Mouse (Mus musculus) hematopoietic stem cell, adult 5-6 weeks (primary cell): ENCODE measurements around the gene Frmd8. TPM values are rescaled to one million over a fixed set of nuclear protein-coding genes. Genes with fewer than 3 reads are reported as not detected.
A peak's percentile ranks its signal among the peaks of the same experiment; 100 is the strongest.

ENCODE experiments used
- ATAC-seq, 2 experiments: fragments of 125-278 bp in 1 of 2; replicated peaks in 1 of 2; 2 replicates each; pipeline ENCODE4 v1.8.0; 2016 to 2017; ENCODE audit warnings: inconsistent platforms in 2 of 2, mild to moderate bottlenecking in 2 of 2, moderate number of reproducible peaks in 2 of 2, low read depth in 1 of 2, moderate TSS enrichment in 1 of 2; ENCODE audit not compliant: low FRiP score in 2 of 2, poor library complexity in 2 of 2, severe bottlenecking in 2 of 2, insufficient read depth in 1 of 2, low TSS enrichment in 1 of 2
- total RNA-seq: library from RNA; stranded (forward); fragments of 172-1452, 232-1000 nt; gene quantifications from 2 replicates; pipeline ENCODE4 v1.2.3, GENCODE M21; 2017

Frmd8 gene
- total RNA-seq, 1 experiment from 2014 or later = 26.4 TPM

DNA sequence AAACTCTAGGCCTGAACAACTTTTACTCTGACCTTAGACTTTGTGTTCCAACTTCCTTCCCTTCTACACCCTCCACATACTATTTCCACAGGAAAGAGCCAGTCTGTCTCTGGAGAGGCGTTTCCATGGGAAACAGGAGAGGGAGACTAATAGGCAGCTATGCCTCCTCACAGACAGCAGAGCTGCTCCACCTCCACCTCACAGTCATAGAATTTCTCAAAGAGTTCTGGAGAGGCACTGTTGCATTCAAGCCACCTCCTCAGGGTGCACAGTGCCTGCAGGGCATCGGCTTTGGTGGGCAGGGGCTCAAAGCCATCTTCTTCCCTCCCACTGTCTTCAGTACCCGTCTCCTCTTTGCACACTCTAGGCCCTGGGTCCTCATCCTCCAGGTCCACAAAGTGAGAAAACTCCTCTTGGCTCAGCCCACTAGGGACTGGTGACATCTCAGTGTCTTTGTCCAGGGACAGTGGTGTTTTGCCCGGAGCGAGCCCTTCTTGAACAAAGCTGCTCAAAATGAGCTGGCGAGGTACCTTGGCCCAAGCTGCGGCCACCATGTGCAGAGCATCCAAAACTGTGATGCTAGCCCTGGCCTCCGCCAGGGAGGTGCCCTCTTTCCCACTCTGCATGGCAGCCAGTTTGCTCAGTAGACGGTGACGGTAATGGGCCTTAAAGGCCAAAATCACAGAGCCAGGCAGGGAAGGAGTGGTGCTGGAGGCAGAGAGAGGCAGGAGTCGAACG is 16.6 kb upstream of the Frmd8 start:
- ATAC-seq = no peak

DNA sequence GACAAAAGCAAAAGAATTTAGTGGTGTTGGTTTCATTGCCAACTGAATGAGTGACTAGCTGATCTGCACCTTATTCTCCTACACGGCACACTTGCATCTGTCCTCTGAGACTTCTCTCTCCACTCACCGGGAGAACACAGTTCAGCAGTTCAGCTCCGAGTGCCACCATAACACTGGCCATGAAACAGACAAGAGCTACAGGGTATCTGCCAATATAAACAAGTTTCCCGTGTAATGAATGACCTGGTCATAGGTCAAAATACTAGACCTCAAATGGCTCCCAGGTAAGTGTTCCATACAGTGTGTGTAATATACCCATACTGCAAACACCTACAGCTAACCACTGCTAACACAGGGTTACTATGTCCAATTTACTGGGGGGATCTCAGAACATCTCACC is 14.1 kb upstream of the Frmd8 start:
- ATAC-seq = no peak

DNA sequence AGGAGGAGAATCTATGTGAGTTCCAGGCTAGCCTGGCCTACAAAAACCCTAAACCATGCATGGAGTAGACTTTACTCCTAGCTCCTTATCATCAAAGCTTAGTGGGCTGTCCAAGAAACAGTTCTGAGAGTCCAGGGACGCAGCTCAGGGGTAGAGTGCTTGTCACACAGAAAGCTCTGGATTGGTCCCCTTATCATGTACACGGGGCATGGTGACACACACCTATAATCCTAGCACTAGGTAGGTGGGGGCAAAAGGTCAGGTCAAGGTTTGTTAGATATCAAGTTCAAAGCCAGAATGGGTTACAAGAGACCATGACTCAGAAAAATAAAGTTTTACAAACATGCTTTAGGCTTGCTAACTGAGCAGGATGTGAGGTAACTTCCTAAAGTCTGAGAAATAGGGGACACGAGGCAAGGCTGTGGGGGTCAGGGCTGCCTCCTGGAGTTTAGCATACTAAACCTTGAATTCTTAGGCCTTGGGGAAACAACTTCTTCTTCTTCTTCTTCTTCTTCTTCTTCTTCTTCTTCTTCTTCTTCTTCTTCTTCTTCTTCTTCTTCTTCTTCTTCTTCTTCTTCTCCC is 12.3 kb upstream of the Frmd8 start:
- ATAC-seq = peak in 1 of 2 experiments; percentile 36; a peak in 1 of 4 replicates

DNA sequence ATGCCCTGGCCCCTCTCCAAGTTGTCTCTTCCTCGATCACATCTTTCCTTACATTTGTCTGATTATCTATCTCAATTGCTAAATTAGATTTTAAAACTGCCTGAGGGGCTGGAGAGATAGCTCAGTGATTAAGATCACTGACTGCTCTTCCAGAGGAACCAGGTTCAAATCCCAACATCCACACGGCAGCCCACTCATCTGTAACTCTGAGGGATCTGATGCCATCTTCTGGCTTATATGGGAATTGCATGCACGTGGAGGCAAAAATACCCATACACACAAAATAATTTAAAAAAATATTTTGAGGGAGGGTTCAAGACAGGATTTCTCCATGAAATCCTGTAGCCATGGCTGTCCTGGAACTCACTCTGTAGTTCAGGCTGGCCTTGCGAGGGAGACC is 10.8 kb upstream of the Frmd8 start:
- ATAC-seq = no peak

DNA sequence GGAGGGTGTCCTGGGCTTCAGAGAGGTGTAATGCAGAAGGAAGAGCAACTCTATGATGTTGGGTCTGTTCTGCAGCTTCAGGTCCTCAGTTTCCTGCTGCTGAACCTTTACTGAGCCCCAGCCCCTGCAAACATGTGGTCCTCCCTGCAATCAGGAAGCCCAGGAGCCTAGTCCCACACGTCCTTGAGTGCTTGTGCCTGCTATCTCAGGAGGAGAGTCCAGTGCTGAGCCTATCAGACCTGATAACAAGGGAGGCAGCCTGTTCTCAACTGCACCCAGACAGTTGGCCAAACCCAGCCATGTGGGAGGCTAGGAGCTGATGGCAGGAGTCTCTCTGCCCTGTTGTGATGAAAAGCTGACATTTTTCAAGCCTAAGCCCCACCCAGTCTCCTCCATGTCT is 8.9 kb upstream of the Frmd8 start:
- ATAC-seq = no peak

DNA sequence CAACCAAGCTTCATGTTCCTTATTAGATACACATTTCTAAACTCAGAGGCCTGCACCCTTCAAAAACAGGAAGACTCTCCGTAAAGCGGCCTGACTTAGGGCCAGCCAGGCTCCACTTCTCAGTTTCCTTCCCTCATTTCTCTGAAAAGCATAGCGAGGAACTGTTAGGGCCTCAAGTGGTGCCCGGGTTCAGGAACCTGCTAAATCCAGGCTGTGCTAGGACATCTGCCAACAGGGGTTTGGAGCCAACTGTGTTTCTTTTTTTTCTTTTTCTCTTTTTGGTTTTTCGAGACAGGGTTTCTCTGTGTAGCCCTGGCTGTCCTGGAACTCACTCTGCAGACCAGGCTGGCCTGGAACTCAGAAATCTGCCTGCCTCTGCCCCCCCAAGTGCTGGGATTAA is 7.0 kb upstream of the Frmd8 start:
- ATAC-seq = peak; percentile 41 to 42; a peak in 1 of 4 replicates

DNA sequence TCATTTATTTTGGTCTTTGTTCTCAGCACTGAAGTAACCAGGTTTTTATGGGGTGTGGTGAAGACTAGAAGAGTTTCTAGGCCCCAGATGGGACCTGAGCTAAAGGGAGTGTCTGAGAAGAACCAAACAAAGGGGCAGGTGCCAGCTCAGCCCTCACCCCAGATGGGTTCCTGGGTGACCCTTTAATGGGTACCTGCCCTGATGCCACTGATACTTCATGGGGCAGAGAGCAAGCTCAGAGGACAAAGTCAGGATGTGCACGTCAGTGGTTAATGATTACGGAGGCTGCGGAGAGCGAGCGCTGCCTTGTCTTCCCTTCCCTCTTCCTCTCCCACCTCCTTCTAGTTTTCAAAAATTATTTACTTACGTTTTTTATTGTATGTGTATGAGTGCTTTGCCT is 6.1 kb upstream of the Frmd8 start:
- no peak for ATAC-seq

DNA sequence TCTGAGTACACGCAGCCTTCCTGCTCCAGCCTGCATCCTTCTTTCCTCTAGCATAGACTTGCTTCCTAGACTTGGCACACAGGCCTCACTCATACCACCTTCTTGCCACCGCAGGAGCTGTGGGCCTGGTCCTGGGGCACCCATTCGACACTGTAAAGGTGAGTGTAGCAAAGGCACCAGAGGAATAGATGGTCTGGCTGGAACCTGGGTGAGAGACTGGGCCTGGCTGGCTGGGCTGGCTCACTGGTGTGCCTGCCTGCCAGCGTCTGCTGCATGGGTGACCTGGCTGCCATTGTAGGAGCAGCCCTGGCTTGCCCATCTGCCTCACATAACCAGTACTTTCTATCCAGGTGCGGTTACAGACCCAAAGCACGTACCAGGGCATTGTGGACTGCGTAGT is 4.7 kb upstream of the Frmd8 start:
- no peak for ATAC-seq

DNA sequence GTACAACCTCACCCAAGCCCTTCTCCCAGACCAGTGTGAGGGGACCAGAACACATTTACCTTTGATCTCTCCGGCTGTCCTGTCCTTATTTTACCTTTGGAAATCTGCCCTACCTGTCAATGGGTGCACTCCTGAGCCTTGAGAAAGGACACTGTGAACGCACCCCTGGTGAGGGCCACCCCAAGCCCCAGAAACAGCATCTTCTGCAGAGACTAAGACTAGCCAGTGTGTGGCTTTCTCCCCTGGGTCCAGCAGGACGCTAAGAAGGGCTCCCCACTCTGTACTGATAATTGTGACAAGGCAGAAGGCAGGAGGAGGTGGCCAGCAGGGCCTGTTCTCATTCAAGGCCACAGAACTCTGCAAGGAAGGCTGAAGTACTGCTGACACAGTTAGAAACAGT is 3.8 kb upstream of the Frmd8 start:
- no peak for ATAC-seq

DNA sequence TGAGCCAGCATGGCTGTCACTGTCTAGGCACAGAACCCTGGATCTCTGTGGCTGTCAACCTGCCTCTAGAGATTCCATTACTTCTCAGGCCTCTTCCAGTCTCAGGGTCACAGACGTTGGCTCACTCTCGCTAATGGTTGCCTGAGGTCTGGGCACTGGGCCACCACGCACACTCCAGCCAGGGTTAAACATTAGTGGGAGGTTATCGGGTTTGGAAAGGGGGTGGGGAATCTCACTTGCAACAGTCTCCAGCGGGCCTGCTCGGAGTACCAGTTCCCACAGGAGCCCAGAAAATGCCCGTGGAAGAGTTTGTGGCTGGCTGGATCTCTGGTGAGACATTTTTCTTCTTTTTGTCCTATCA is 3.3 kb upstream of the Frmd8 start:
- ATAC-seq = no peak

DNA sequence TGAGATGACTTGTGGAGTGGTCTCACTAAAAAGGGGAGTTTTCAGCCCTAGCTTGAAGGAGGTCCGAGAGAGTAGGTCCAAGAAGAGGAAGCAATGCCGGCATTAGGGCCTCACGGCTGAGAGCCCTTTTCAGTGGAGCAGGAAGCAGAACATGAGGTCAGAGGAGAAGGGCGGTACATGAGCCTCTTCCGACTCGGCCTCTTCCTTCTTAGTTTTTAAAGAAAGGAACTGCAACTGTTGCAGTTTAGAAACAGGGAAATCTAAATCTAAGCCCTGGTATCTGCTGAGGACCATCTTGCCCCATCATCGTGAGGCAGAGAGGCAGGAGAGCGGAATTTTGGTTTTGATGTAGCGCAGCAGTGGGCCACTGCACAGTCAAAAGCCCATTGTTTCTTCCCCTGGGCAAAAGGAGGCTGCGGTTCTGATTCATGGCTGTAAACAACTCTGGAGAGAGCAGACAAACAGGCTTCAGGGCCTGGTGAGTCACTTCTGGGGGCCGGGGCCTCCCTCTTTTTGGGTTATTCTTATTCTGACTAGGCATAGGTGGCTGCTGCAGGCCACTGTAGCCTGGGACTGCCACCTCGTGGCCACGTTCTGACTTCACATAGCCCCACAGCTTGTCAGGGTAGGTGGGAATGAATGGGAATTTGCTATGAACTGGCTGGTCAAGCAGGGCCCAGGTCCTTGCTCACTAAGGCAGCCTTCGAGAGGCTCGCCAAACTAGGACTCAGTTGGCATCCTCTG is 2.7 kb upstream of the Frmd8 start, which contains the start of gene Slc25a45:
Gene Slc25a45 (plus strand): TSS at position 191 of the 744 bp plus-strand sequence.
- ATAC-seq = peak; percentile 54 to 62

DNA sequence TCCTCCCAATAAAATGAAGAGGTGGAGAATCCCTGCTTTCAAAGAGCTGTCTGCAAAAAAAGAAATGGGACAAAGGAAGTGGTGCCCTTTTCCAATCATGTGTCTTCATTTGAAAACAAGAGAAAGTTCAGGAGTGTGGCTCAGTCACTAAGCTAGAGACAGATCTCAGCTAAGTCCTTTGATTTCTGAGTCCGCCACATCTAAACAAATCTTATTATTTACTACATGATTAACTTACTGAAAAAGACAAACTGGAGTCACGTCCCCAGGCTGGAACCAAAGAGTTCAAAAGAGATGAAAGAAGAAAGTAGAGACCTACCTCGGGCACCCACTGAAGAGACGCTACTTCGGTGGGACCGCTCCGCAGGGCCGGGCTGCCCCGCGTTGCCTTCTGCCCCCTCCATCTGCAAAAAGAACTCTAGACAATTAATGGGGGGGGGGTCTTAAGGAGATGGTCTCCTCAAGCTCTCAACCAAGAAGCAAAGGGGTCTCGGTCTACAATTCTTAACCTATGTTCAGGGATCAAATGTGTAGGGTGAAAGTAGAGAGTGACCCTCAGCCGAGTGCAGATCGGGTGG is 594 bp downstream of the Frmd8 start:
- ATAC-seq = no peak

DNA sequence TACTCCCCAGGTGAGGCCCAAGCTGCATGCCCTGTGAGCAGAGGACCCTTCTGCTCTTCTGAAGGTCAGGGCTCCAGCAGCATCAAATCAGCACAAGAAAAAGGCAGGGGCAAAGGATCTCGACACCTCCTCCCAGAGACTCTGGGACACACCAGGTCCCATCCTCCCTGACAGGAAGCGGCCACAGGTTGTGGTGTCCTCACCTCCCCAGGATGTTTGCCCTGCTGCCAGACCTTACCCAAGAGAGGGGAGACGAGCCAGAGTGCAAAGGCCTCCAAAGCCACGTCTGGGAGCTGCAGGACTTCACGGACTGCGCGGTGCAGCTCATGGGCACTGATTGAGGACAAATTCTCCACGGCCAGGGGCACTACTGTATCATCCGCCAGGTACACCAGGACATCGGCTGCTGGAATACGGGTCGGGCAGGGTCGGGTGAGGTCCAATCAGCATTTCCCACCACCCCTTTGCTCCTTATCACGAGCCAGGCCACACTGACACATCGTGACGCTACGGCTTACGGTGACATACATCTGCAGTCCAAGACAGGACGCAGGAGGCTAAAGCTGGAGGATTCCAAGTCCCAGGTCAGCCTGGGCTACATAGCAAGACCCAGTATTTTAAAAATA is 2.0 kb downstream of the Frmd8 start:
- no peak for ATAC-seq

DNA sequence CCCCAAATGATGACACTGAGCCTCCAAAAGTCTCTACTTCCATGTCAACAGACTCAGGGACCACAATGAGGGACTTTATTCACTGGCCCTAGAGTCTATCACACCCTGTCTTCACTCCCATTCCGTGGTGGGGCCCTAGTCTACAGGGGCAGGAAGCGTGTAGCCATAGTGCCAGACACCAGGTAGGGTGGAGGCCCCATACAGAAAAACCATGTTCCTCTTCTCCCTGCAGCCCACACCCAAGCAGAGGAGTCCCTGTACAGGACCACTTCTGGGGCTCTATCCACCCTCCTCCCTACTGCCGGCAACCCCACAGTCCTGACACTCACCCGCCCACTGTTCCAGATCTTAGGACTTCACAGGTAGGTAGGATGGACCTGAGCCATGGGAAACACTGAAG is 2.5 kb downstream of the Frmd8 start:
- no peak for ATAC-seq

DNA sequence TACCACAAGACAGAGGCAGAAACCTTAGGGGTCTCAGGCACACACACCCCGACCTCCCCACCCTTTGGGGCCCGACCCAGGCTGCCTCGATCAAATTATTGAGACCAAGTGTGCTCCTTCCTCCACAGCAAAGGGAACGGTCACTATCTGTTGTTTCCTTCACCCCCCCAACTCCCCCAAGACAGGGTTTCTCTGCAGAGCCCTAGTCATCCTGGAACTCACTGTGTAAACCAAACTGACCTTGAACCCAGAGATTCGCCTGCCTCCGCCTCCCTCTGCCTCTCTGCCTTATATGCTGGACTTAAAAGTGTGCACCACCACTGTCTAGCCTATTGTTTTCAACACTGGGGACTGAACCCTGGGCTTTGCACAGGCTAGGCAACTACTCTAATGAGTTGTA is 3.4 kb downstream of the Frmd8 start:
- ATAC-seq = no peak

DNA sequence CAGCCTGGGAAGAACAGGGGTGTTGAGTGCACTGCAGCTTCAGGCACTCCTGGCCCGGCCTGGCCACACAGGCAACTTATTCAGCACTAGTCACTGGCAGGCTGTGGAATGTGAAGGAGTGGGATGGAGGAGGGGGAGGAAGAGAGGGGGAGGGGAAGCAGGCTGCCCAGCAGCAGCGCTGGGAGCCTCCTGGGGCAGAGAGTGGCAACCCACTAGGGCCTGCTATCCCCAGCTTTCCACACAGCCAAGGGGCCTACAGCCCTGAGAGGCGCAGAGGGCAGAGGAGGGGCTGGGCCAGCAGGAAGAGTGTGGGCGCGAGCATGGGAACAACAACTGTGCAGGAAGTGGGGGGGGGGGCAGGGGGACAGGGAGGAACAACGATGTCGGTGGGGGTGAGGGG is 3.8 kb downstream of the Frmd8 start:
- ATAC-seq = no peak

DNA sequence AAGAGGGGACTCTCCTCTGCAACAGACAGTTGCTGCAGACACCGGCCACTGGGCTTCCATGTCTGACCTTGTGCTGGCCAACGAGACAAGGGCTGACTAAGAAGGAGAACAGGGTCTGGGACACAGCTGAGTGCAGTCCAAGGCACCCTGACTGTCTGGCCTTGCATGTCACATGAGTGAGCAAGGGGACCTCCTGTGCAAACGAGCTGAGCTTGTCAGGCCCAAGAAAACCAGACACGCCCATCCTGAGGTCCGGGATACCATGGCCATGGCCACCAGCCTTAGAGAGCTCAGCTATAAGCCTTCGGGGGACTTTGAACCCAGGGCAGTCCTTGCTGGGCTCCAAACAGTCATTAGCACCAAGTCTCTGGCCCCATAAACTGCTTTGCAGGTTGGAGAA is 7.0 kb downstream of the Frmd8 start:
- ATAC-seq = no peak
